Mouse (Mus musculus): ENCODE data around the gene Isg20. TPM values are rescaled to one million over a fixed set of nuclear protein-coding genes. Genes with fewer than 3 reads are reported as not detected.

Gene Isg20
- total and polyA plus RNA-seq, 3 experiments = 63.1 to 240 (median 105) TPM

GRCm38 (mm10) chr7:78953886-78954572 is 40.8 kb downstream of the Isg20 start:
- no peak overlapping the region for H3K9ac ChIP-seq (ENCODE audit: control insufficient read depth, low read depth, low read length, poor library complexity, severe bottlenecking)
- no peaks in the 10 kb centered on the region for H3K27me3 ChIP-seq (ENCODE audit: control insufficient read depth in 1 of 2, insufficient read depth in 2 of 2, low read length in 2 of 2)

GRCm38 (mm10) chr7:78954619-78955018 is 41.4 kb downstream of the Isg20 start:
- no peak overlapping the region for H3K27ac ChIP-seq (ENCODE audit: control insufficient read depth, low read depth, low read length)
- no peak for DNase-seq (ENCODE audit: low read depth, low spot score)
- no peak overlapping the region for H3K9ac ChIP-seq (ENCODE audit: control insufficient read depth, low read depth, low read length, poor library complexity, severe bottlenecking)
- no peaks in the 10 kb centered on the region for H3K79me2 ChIP-seq (ENCODE audit: control insufficient read depth, insufficient read depth, low read length, poor library complexity)
- no peak overlapping the region for H3K4me3 ChIP-seq (ENCODE audit: control insufficient read depth in 1 of 2, insufficient read depth in 1 of 2, low read depth in 2 of 2, low read length in 2 of 2)
- no peaks in the 10 kb centered on the region for H3K9me3 ChIP-seq (replicated peaks; ENCODE audit: insufficient read depth, low read length)
- peaks cover 0 to 3% of the 10 kb centered on the region in 2 experiments; a peak in 2 of 4 replicates for H3K4me1 ChIP-seq (ENCODE audit: control insufficient read depth in 1 of 2, insufficient read depth in 2 of 2, low read length in 2 of 2)
- H3K27me3 ChIP-seq (ENCODE audit: control insufficient read depth in 1 of 2, insufficient read depth in 2 of 2, low read length in 2 of 2) = no peaks in the 10 kb centered on the region
- no peak for TF ChIP-seq KAT2A (conservative IDR thresholded peaks at IDR 0.05; ENCODE audit: low read depth, low read length)
- TF ChIP-seq JUND (IDR thresholded peaks at IDR 0.05; ENCODE audit: low read depth, low read length) = no peak
- no peak for TF ChIP-seq TCF12 (IDR thresholded peaks at IDR 0.05; ENCODE audit: low read depth, low read length)
- TF ChIP-seq UBTF (IDR thresholded peaks at IDR 0.05; ENCODE audit: borderline replicate concordance, insufficient read depth, low read depth, low read length) = no peak
- TF ChIP-seq MAZ (IDR thresholded peaks at IDR 0.05; ENCODE audit: low read depth, low read length) = no peak
- TF ChIP-seq GABPA (IDR thresholded peaks at IDR 0.05; ENCODE audit: low read depth, low read length) = no peak
- TF ChIP-seq MYC (IDR thresholded peaks at IDR 0.05; ENCODE audit: low read depth, low read length) = no peak
- no peak for TF ChIP-seq ZMIZ1 (IDR thresholded peaks at IDR 0.05; ENCODE audit: low read depth, low read length)
- TF ChIP-seq ZKSCAN1 (IDR thresholded peaks at IDR 0.05; ENCODE audit: low read depth, low read length) = no peak
- TF ChIP-seq USF2 (IDR thresholded peaks at IDR 0.05; ENCODE audit: borderline replicate concordance in 1 of 2, insufficient read depth in 1 of 2, low read depth in 1 of 2, low read length in 2 of 2) = no peak
- TF ChIP-seq SMC3 (IDR thresholded peaks at IDR 0.05; ENCODE audit: low read depth, low read length) = no peak
- H3K36me3 ChIP-seq (ENCODE audit: control insufficient read depth in 1 of 2, insufficient read depth in 2 of 2, low read length in 2 of 2) = peaks cover 0 to 4% of the 10 kb centered on the region in 2 experiments; a peak in 1 of 4 replicates

More at GRCm38 (mm10) chr7:78953886-78954572, 40.8 kb downstream of the Isg20 start:
- TF ChIP-seq MEF2A (IDR thresholded peaks at IDR 0.05; ENCODE audit: extremely low read depth, insufficient replicate concordance, low read depth, low read length, poor library complexity, severe bottlenecking) (no peak), POLR2AphosphoS5 (IDR thresholded peaks at IDR 0.05; ENCODE audit: borderline replicate concordance, low read depth, low read length) (no peak), HCFC1 (IDR thresholded peaks at IDR 0.05; ENCODE audit: low read depth, low read length) (no peak), E2F4 (IDR thresholded peaks at IDR 0.05; ENCODE audit: borderline replicate concordance, low read depth, low read length) (no peak), ZC3H11A (IDR thresholded peaks at IDR 0.05; ENCODE audit: low read depth, low read length) (no peak), EP300 (IDR thresholded peaks at IDR 0.05; ENCODE audit: low read depth in 1 of 2, low read length in 2 of 2) (no peak), MAFK (IDR thresholded peaks at IDR 0.05; ENCODE audit: borderline replicate concordance, low read depth, low read length) (no peak), ZMIZ1 (IDR thresholded peaks at IDR 0.05; ENCODE audit: low read depth, low read length) (no peak), KAT2A (conservative IDR thresholded peaks at IDR 0.05; ENCODE audit: low read depth, low read length) (no peak), TCF12 (IDR thresholded peaks at IDR 0.05; ENCODE audit: low read depth, low read length) (no peak), MYB (IDR thresholded peaks at IDR 0.05; ENCODE audit: low read depth, low read length) (no peak), MAZ (IDR thresholded peaks at IDR 0.05; ENCODE audit: low read depth, low read length) (no peak), USF1 (IDR thresholded peaks at IDR 0.05; ENCODE audit: low read depth, low read length) (no peak), RCOR1 (IDR thresholded peaks at IDR 0.05; ENCODE audit: low read depth, low read length) (no peak), MYC (IDR thresholded peaks at IDR 0.05; ENCODE audit: low read depth, low read length) (no peak), POLR2A (IDR thresholded peaks at IDR 0.05; ENCODE audit: control insufficient read depth in 1 of 2, insufficient read depth in 1 of 2, low read depth in 1 of 2, low read length in 2 of 2, poor library complexity in 1 of 2) (no peak), UBTF (IDR thresholded peaks at IDR 0.05; ENCODE audit: borderline replicate concordance, insufficient read depth, low read depth, low read length) (no peak), CTCF (IDR thresholded peaks at IDR 0.05 in 2 of 3, conservative IDR thresholded peaks at IDR 0.05 in 1 of 3; ENCODE audit: control insufficient read depth in 1 of 3, insufficient read depth in 1 of 3, low read depth in 2 of 3, low read length in 3 of 3, poor library complexity in 1 of 3, severe bottlenecking in 1 of 3) (no peak)
- Histone ChIP-seq H3K4me3 (ENCODE audit: control insufficient read depth in 1 of 2, insufficient read depth in 1 of 2, low read depth in 2 of 2, low read length in 2 of 2) (no peak overlapping the region), H3K79me2 (ENCODE audit: control insufficient read depth, insufficient read depth, low read length, poor library complexity) (no peaks in the 10 kb centered on the region), H3K36me3 (ENCODE audit: control insufficient read depth in 1 of 2, insufficient read depth in 2 of 2, low read length in 2 of 2) (peaks cover 0 to 4% of the 10 kb centered on the region in 2 experiments; a peak in 1 of 4 replicates), H3K27ac (ENCODE audit: control insufficient read depth, low read depth, low read length) (no peak overlapping the region), H3K9me3 (replicated peaks; ENCODE audit: insufficient read depth, low read length) (no peaks in the 10 kb centered on the region), H3K4me1 (ENCODE audit: control insufficient read depth in 1 of 2, insufficient read depth in 2 of 2, low read length in 2 of 2) (peaks cover 0 to 3% of the 10 kb centered on the region in 2 experiments; a peak in 2 of 4 replicates)
- DNase-seq (ENCODE audit: low read depth, low spot score) = no peak
